Mouse (Mus musculus) liver, postnatal 0 days (tissue): ENCODE measurements around the gene Spock1.

Experiments used
- CTCF ChIP-seq: sonication (generic); IDR thresholded peaks from 2 replicates; pipeline ENCODE4 v1.5.1; 2016; ENCODE audit warnings: antibody characterized with exemption, low read depth
- EP300 ChIP-seq: IDR thresholded peaks from 2 replicates; pipeline ENCODE4 v1.6.1; 2016; ENCODE audit warnings: antibody characterized with exemption, low read depth, mild to moderate bottlenecking

DNA sequence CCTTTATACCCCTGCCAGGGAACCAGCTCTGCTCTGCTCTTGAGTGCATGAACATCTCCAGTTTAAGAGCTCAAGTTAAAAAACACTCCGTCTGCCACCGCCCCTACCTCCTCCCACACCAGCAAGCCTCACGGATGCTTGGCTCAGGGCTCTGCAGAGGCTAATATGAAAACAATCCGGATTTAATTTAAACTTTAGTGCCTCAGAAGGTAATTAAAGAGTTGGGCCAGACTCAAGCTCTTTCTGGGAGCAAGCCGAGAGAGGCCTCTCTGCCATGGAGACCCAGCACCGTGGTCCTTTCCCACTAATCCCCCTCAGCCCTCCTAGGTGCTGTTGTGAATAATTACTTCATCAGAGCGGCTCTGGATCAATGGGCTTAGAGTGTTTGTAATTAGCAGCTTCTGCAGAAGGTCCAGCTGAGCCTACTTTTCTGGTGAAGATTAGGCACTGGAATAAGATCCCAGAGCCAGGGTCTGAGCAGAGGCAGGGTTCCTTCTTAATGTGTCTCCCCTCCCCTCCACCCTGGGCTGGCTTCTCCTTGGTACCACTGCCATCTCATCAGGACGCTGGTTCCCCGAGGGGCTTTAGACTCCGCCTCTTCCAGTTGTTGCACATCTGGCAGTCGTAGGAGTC is 457.8 kb downstream of the Spock1 start:
- TF ChIP-seq CTCF (no peak), EP300 (no peak)
